Mouse (Mus musculus) right cerebral cortex, postnatal 10 days (tissue): ENCODE measurements around the gene Dscaml1.

Source experiments
- DNase-seq, 2 experiments: peaks; one replicate each; pipeline ENCODE4 v3.0.0; 2021; ENCODE audit warnings: low spot score in 2 of 2

Dscaml1 gene

DNA sequence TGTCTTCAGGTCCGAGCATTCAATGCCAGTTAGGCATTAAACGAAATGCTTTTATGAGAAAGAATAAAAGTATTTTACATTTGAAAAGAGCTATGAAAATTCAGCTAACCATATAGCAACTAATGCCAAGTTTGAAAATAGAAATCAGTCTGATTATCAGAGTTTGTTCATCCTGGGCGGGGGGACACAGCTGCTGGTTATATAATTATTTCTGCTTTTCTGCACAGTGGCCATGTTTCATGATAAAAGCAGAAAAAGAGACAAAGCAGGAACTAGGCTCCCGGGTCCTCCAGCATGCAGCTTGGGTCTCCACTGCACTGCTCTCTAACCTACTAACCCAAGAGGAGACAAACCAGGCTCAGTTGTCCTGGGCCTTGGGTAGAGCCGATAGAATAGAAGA, 143.9 kb downstream of the Dscaml1 start:
- DNase-seq, result no peak

- peak; percentile 54 to 63 for DNase-seq
Measured at GRCm38 (mm10) chr9:45572787-45573492, 146.5 kb downstream of the Dscaml1 start.

- no peak for DNase-seq
Measured at GRCm38 (mm10) chr9:45573493-45573815, 147.0 kb downstream of the Dscaml1 start.

DNA sequence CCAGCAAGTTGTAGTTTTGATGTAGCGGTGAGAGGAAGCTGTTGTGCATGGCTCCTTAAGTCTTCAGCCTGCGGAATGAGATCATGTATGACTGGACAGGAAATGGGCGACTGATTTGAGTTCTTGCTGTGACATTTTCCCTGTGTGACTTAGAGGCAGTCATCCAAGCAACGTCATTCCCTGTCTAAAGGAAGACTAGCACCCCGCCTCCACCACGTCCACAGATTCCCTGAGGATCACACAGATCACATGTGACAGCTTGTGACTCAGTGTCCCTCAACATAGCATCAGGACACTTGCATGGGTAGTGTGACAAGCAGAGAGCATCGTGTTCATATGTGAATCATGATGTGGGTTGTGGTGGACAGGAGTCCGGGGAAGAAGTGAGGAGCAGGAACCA, 147.6 kb downstream of the Dscaml1 start:
- no peak for DNase-seq

- no peak for DNase-seq
Measured at GRCm38 (mm10) chr9:45580069-45580795, 153.8 kb downstream of the Dscaml1 start.

- DNase-seq, result no peak
Measured at GRCm38 (mm10) chr9:45586475-45586874, 160.0 kb downstream of the Dscaml1 start.

- no peak for DNase-seq
Measured at GRCm38 (mm10) chr9:45587704-45588103, 161.3 kb downstream of the Dscaml1 start.

GRCm38 (mm10) chr9:45589867-45590266, 163.4 kb downstream of the Dscaml1 start:
- peak in 1 of 2 experiments; percentile 54 for DNase-seq

DNA sequence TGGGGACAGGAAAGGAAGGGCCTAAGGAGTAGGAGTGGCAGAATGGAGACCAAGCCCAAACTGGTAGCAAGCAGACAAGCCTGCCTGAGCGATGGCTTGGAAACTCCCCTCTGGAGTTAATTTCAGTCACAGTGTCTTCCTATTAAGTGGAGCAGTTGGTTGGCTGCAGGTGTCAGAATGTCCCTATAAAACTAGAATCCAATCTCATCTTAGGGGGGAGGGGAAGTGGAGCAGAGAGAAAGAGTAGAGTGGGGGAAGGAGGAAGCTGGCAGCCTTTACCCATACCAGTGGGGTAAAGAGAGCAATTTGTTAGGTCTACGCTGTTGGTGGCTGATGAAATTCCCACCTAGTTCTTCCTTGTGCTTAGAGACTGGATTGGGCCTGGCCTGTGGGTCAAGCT, 164.6 kb downstream of the Dscaml1 start:
- no peak for DNase-seq

GRCm38 (mm10) chr9:45592374-45592773, 165.9 kb downstream of the Dscaml1 start:
- DNase-seq, result peak; percentile 61 to 76

- DNase-seq, result no peak
Measured at GRCm38 (mm10) chr9:45598117-45598516, 171.7 kb downstream of the Dscaml1 start.

DNA sequence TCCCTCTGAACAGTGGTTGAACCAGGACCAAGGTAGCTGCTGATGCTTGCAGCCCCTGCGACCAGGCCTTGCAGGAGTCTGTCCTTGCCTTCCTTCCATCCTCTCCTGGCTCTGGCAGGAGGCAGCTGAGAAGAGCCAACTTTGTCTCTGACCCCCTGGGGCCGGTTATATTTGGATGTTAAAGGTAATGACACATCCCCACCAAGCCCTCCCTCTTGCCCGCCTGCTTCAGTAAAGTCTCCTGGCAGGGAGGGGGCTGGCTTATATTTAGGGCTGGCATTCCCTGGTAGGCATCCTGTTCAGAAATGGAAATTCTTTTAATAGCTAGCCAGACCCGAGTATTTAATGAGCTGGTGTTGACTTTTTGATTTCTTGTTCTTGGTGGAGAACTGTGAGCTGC, 172.9 kb downstream of the Dscaml1 start:
- peak in 1 of 2 experiments; percentile 48 for DNase-seq

- DNase-seq, result no peak
Measured at GRCm38 (mm10) chr9:45607337-45607736, 180.9 kb downstream of the Dscaml1 start.

GRCm38 (mm10) chr9:45608097-45609031, 181.9 kb downstream of the Dscaml1 start:
- DNase-seq, result peak; percentile 84 to 88

GRCm38 (mm10) chr9:45610336-45611060, 184.1 kb downstream of the Dscaml1 start:
- DNase-seq, result no peak

DNA sequence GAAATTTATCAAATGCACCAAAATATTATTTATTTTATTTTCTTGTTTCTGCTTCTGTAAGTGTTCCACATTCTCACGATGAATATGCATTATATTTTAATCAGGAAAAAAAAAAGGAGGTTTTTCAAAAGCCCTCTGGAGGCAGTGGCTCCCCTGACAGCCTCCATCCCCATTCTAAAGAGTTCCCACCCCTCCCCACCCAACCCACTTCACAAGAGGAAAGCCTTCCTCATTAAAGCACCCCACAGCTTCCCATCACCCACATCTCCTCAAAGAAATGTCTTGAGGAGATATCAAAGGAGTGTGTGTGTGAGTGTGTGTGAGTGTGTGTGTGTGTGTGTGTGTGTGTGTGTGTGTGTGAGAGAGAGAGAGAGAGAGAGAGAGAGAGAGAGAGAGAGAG, 188.2 kb downstream of the Dscaml1 start:
- DNase-seq, result no peak

DNA sequence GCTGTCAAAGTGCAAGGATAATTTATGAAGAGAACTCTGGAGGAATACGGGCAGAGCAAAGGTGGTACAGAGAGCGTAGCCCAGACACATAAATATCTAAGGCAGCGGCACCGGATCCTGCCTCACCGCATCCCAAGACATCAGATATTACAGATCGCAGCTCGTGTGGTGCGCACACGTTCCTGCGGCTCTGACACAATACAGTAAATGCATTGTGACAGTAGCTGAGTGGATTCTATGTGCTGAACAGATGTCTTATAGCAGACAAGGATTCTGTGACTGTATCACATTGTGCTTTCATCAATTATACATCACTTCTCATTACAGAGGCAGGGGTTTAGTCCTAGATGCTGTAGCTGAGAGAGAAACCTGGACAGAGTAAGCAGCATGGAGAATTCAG, 191.5 kb downstream of the Dscaml1 start:
- no peak for DNase-seq

DNA sequence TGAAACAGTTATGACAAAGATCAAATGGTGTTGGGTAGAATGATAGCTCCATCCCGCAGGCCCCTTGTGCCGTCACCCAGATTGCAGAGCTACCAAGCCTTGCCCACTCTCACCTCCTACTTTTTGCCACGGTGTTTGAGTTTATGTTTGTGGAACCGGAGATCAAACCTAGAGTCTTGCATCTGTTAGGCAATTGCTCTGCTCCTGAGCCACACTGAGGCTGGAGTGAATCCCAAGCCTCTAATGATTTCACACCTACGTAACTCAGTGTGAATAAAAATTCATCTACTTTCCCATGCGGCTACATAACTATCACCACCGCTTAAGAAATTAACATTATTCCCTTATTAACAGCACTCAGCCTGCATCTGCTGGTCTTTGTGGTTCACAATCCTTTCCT, 192.0 kb downstream of the Dscaml1 start:
- DNase-seq, result no peak

DNA sequence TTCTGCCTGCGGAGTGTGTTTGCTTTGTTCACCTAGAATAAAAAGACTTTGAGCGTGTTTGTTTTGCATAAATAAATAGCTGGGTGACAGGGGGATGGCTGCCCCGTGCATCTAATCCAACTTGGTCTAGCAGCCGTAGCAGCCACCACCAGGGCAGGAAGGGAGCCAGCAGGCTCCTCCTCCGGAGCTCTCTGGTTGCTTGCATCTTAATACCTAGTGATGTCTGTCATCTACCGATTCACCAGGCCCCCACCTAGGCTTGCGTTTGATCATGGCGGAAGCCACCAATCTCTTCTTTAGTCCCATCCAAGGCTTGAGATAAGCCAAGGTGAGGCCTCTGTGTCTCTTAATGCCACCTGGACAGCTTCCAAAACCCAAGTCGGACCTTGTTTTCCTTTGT, 193.6 kb downstream of the Dscaml1 start:
- DNase-seq, result peak; percentile 51 to 53

DNA sequence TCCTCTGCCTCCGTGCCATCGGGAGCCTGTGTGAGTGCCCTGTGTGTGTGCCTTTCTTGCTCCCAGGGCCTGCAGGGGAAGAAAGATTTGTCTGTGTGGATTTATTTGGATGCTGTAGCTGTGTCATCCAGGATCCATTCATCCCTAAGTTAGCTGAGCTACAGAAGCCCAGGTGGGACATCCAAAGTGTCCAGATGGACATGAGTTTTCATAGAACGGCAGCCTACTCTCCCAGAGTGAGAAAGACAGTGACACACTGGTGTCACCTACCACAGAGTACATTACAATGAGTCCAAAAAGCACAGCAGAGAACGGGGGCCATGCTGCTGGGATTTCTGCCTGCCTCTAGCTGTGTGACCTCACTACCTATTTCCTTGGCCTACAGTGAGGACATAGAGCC, 194.5 kb downstream of the Dscaml1 start:
- no peak for DNase-seq

- no peak for DNase-seq
Measured at GRCm38 (mm10) chr9:45625889-45626446, 199.5 kb downstream of the Dscaml1 start.
